Mouse (Mus musculus) spleen, adult 2 months (tissue): ENCODE measurements at regions not wholly inside any gene's neighbourhood (a gene's known extent, or its start where the extent isn't known, plus 50 kb on each side); places are given as distances from the start of the nearest gene placed in this dataset.

Experiments used
- DNase-seq, 2 experiments: peaks; one replicate each; pipeline versions ENCODE4 v3.0.0 to v3.0.0-alpha.2; 2012 to 2021; ENCODE audit warnings: low spot score in 2 of 2, low read depth in 1 of 2
- H3K27ac ChIP-seq: fragments of 200-500 bp; 2 replicates; pipeline ENCODE4 v1.5.1; 2012; ENCODE audit warnings: low read length, inconsistent platforms; ENCODE audit not compliant: insufficient read depth
- H3K27me3 ChIP-seq: fragments of 200-500 bp; 2 replicates; pipeline ENCODE4 v1.6.1; 2012; ENCODE audit warnings: mild to moderate bottlenecking, moderate library complexity, low read length, inconsistent platforms; ENCODE audit not compliant: control insufficient read depth, insufficient read depth
- H3K36me3 ChIP-seq: fragments of 200-500 bp; 2 replicates; pipeline ENCODE4 v1.6.1; 2012; ENCODE audit warnings: mild to moderate bottlenecking, low read length, inconsistent platforms; ENCODE audit not compliant: control insufficient read depth, insufficient read depth
- H3K4me1 ChIP-seq: fragments of 200-500 bp; 2 replicates; pipeline ENCODE4 v1.6.1; 2011; ENCODE audit warnings: inconsistent platforms; ENCODE audit not compliant: control insufficient read depth, insufficient read depth, insufficient read length
- H3K4me3 ChIP-seq: fragments of 200-500 bp; 2 replicates; pipeline ENCODE4 v1.5.1; 2011; ENCODE audit warnings: mild to moderate bottlenecking, inconsistent platforms; ENCODE audit not compliant: insufficient read depth, insufficient read length; ENCODE audit errors: extremely low read depth
- CTCF ChIP-seq: fragments of 200-500 bp; IDR thresholded peaks from 2 replicates; pipeline ENCODE4 v1.5.1; 2011; ENCODE audit warnings: mild to moderate bottlenecking, inconsistent platforms; ENCODE audit not compliant: insufficient read depth, insufficient read length, insufficient replicate concordance; ENCODE audit errors: extremely low read depth
- POLR2A ChIP-seq: fragments of 200-500 bp; IDR thresholded peaks from 2 replicates; pipeline ENCODE4 v1.6.1; 2011; ENCODE audit warnings: low read depth, low read length, inconsistent platforms
- WGBS: fragments of 180-500 bp; shearing (Covaris S2); methylation state at CpG from one replicate; pipeline ENCODE4 v1.1.7; 2018; 5-methylcytosine and 5-hydroxymethylcytosine counted together

DNA sequence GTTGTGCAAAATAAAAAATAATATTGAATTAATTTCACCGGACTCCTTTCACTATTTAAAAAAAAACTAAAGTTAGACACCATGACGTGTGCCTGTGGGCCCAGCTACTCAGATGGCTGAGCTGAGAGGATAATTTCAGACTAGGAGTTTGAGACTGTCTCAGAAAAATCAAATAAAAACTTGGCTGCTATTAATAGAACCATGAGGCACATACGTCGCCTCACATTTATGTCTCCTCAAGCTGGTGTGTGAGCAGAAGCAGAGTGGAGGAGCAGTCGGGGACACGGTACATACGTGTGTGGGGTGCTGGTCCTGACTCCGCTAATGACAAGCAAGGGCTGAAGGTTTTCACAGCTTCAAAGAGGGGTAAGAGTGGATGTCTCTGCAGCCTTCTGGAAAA lies 52.8 kb upstream of the Dmrtb1 start:
- 93% methylated on average over 8 of the region's 8 CpGs for WGBS
- no peak for DNase-seq
- TF ChIP-seq CTCF (no peak), POLR2A (no peak)
- Histone ChIP-seq H3K4me1 (no peaks in the 10 kb centered on the region), H3K4me3 (no peak overlapping the region), H3K27me3 (no peaks in the 10 kb centered on the region), H3K27ac (no peak overlapping the region), H3K36me3 (no peaks in the 10 kb centered on the region)

GRCm38 (mm10) chr4:107737907-107738306 lies 53.9 kb upstream of the Dmrtb1 start:
- Histone ChIP-seq H3K36me3 (no peaks in the 10 kb centered on the region), H3K27me3 (no peaks in the 10 kb centered on the region), H3K4me3 (no peak overlapping the region), H3K4me1 (no peaks in the 10 kb centered on the region), H3K27ac (no peak overlapping the region)
- peak; percentile 98 for TF ChIP-seq CTCF
- TF ChIP-seq POLR2A: no peak
- 12% methylated on average over 6 of the region's 6 CpGs for WGBS
- DNase-seq: peak; percentile 26 to 68

GRCm38 (mm10) chr4:107738776-107739175 lies 54.7 kb upstream of the Dmrtb1 start:
- H3K36me3 ChIP-seq: no peaks in the 10 kb centered on the region
- no peak overlapping the region for H3K27ac ChIP-seq
- DNase-seq: no peak
- H3K4me1 ChIP-seq: no peaks in the 10 kb centered on the region
- no peak overlapping the region for H3K4me3 ChIP-seq
- H3K27me3 ChIP-seq: no peaks in the 10 kb centered on the region
- 73% methylated on average over 9 of the region's 9 CpGs for WGBS
- TF ChIP-seq CTCF (no peak), POLR2A (no peak)

DNA sequence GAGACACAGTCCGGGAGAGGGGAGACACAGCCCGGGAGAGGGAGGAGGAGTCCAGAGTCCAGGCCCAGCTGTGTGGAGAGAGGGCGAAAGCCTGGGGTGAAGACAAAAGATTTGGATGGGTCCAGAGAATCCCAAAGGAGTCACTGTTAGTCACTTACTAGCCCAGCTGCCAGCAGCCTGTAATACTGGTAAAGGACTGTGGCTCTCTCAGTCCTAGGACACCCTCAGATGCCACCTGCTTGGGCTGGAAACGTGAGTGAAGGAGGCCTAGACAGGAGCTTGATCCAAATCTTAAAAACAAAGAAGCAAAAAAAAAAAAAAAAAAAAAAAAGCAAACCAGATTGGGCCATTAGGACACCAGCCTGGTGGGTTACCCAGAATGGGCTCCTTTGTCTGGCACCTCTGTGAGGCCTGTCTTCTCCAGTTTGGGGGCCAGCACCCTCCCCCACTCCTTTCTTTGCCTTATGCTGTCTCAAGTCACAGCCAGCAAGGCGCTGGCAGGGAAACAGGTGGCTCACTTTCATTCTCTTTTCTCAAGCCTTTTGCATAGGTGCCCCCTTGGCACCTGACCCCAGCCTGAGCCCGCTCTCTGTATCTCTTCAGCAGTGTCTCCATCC lies 55.9 kb upstream of the Dmrtb1 start:
- Histone ChIP-seq H3K4me1 (no peaks in the 10 kb centered on the region), H3K27ac (no peak overlapping the region), H3K27me3 (no peaks in the 10 kb centered on the region), H3K4me3 (no peak overlapping the region), H3K36me3 (no peaks in the 10 kb centered on the region)
- WGBS: 87% methylated on average over 6 of the region's 6 CpGs
- no peak for DNase-seq
- TF ChIP-seq CTCF (no peak), POLR2A (no peak)

GRCm38 (mm10) chr4:107743646-107744045 lies 58.4 kb upstream of the Lrp8 start:
- Histone ChIP-seq H3K27ac (no peak overlapping the region), H3K4me3 (no peak overlapping the region), H3K4me1 (no peaks in the 10 kb centered on the region), H3K27me3 (no peaks in the 10 kb centered on the region), H3K36me3 (no peaks in the 10 kb centered on the region)
- TF ChIP-seq CTCF (no peak), POLR2A (no peak)
- DNase-seq: no peak
- 80% methylated on average over 2 of the region's 2 CpGs for WGBS

GRCm38 (mm10) chr4:107746366-107746765 lies 55.7 kb upstream of the Lrp8 start:
- 79% methylated on average over 3 of the region's 3 CpGs for WGBS
- Histone ChIP-seq H3K27me3 (no peaks in the 10 kb centered on the region), H3K36me3 (no peaks in the 10 kb centered on the region), H3K27ac (no peak overlapping the region), H3K4me3 (no peak overlapping the region), H3K4me1 (no peaks in the 10 kb centered on the region)
- no peak for DNase-seq
- no peak for TF ChIP-seq POLR2A
- TF ChIP-seq CTCF: no peak

GRCm38 (mm10) chr4:107746923-107747431 lies 55.1 kb upstream of the Lrp8 start:
- Histone ChIP-seq H3K4me1 (no peaks in the 10 kb centered on the region), H3K4me3 (no peak overlapping the region), H3K27me3 (no peaks in the 10 kb centered on the region), H3K36me3 (no peaks in the 10 kb centered on the region), H3K27ac (no peak overlapping the region)
- 73% methylated on average over 5 of the region's 5 CpGs for WGBS
- TF ChIP-seq CTCF: no peak
- DNase-seq: no peak

DNA sequence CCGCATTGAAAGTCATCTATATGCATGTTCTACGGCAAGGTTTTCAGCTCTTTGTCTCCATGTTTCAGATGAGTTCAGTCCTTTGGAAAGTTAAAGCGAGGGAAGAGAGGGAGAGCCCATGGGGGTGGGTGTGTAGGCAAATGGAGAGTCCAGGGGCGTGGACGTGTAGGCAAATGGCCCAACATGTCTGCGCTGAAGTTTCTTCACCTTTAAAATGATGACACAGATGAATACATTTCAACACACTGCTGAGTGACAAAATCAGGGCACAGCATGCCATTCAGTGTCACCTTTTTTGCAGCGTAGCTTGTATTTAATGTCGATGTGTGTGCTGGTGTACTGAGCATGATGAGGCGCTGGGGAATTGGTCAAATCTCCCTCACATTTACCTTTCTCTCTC lies 54.6 kb upstream of the Lrp8 start:
- Histone ChIP-seq H3K36me3 (no peaks in the 10 kb centered on the region), H3K4me1 (no peaks in the 10 kb centered on the region), H3K4me3 (no peak overlapping the region), H3K27me3 (no peaks in the 10 kb centered on the region), H3K27ac (no peak overlapping the region)
- no peak for DNase-seq
- no peak for TF ChIP-seq CTCF
- no peak for TF ChIP-seq POLR2A
- 88% methylated on average over 9 of the region's 9 CpGs for WGBS
